Mouse (Mus musculus): ENCODE measurements around the gene Ralbp1. TPM values are rescaled to one million over a fixed set of nuclear protein-coding genes. Genes with fewer than 3 reads are reported as not detected.
A peak's percentile ranks its signal among the peaks of the same experiment; 100 is the strongest.

Gene Ralbp1
- polyA plus RNA-seq, 1 experiment = 29.8 TPM

- Histone ChIP-seq H3K4me1 (ENCODE audit: control insufficient read depth, insufficient read depth, low read length) (no peaks in the 10 kb centered on the region), H3K27ac (ENCODE audit: insufficient read depth, low read depth, low read length) (no peak overlapping the region), H3K4me3 (ENCODE audit: insufficient read depth, low read depth, low read length) (no peak overlapping the region), H3K36me3 (ENCODE audit: control insufficient read depth, insufficient read depth, low read length) (no peaks in the 10 kb centered on the region), H3K27me3 (replicated peaks; ENCODE audit: control insufficient read depth, insufficient read depth, low read length) (no peaks in the 10 kb centered on the region)
- 77% methylated on average over 4 of the region's 4 CpGs for WGBS
- TF ChIP-seq CTCF (conservative IDR thresholded peaks at IDR 0.05; ENCODE audit: insufficient read depth, insufficient read length, low read depth, low read length) (no peak), POLR2A (IDR thresholded peaks at IDR 0.05; ENCODE audit: low read depth, low read length) (no peak)
- DNase-seq = no peak
These were observed 41.5 kb upstream of the Ralbp1 start for GRCm38 (mm10) chr17:65927077-65927476.

- 55% methylated on average over 5 of the region's 5 CpGs for WGBS
- Histone ChIP-seq H3K4me3 (ENCODE audit: insufficient read depth, low read depth, low read length) (no peak overlapping the region), H3K4me1 (ENCODE audit: control insufficient read depth, insufficient read depth, low read length) (no peaks in the 10 kb centered on the region), H3K27me3 (replicated peaks; ENCODE audit: control insufficient read depth, insufficient read depth, low read length) (no peaks in the 10 kb centered on the region), H3K27ac (ENCODE audit: insufficient read depth, low read depth, low read length) (no peak overlapping the region), H3K36me3 (ENCODE audit: control insufficient read depth, insufficient read depth, low read length) (no peaks in the 10 kb centered on the region; the same call in 1 of the 2 replicates)
- TF ChIP-seq CTCF (conservative IDR thresholded peaks at IDR 0.05; ENCODE audit: insufficient read depth, insufficient read length, low read depth, low read length) = no peak
- DNase-seq = no peak
These were observed 38.6 kb upstream of the Ralbp1 start for GRCm38 (mm10) chr17:65924218-65924617.

- H3K27ac ChIP-seq (ENCODE audit: insufficient read depth, low read depth, low read length) = no peak overlapping the region
- H3K4me1 ChIP-seq (ENCODE audit: control insufficient read depth, insufficient read depth, low read length) = no peaks in the 10 kb centered on the region
- TF ChIP-seq CTCF (conservative IDR thresholded peaks at IDR 0.05; ENCODE audit: insufficient read depth, insufficient read length, low read depth, low read length) = no peak
- WGBS = 94% methylated on average over 6 of the region's 6 CpGs
- H3K36me3 ChIP-seq (ENCODE audit: control insufficient read depth, insufficient read depth, low read length) = no peaks in the 10 kb centered on the region; the same call in 1 of the 2 replicates
- DNase-seq = no peak
- H3K27me3 ChIP-seq (replicated peaks; ENCODE audit: control insufficient read depth, insufficient read depth, low read length) = no peaks in the 10 kb centered on the region
- H3K4me3 ChIP-seq (ENCODE audit: insufficient read depth, low read depth, low read length) = no peak overlapping the region
These were observed 36.4 kb upstream of the Ralbp1 start for GRCm38 (mm10) chr17:65921975-65922374.

- DNase-seq = no peak
- no peak overlapping the region for H3K27ac ChIP-seq (ENCODE audit: insufficient read depth, low read depth, low read length)
- H3K36me3 ChIP-seq (ENCODE audit: control insufficient read depth, insufficient read depth, low read length) = no peaks in the 10 kb centered on the region; the same call in 1 of the 2 replicates
- TF ChIP-seq CTCF (conservative IDR thresholded peaks at IDR 0.05; ENCODE audit: insufficient read depth, insufficient read length, low read depth, low read length) (no peak), POLR2A (IDR thresholded peaks at IDR 0.05; ENCODE audit: low read depth, low read length) (no peak)
- no peaks in the 10 kb centered on the region for H3K27me3 ChIP-seq (replicated peaks; ENCODE audit: control insufficient read depth, insufficient read depth, low read length)
- WGBS = 87% methylated on average over 3 of the region's 3 CpGs
- H3K4me1 ChIP-seq (ENCODE audit: control insufficient read depth, insufficient read depth, low read length) = no peaks in the 10 kb centered on the region
- no peak overlapping the region for H3K4me3 ChIP-seq (ENCODE audit: insufficient read depth, low read depth, low read length)
These were observed 33.6 kb upstream of the Ralbp1 start for GRCm38 (mm10) chr17:65919235-65919634.

GRCm38 (mm10) chr17:65916135-65916668, 30.6 kb upstream of the Ralbp1 start:
- 15% methylated on average over 8 of the region's 8 CpGs for WGBS
- TF ChIP-seq CTCF (conservative IDR thresholded peaks at IDR 0.05; ENCODE audit: insufficient read depth, insufficient read length, low read depth, low read length) (no peak), POLR2A (IDR thresholded peaks at IDR 0.05; ENCODE audit: low read depth, low read length) (no peak)
- no peak overlapping the region for H3K4me3 ChIP-seq (ENCODE audit: insufficient read depth, low read depth, low read length)
- H3K27me3 ChIP-seq (replicated peaks; ENCODE audit: control insufficient read depth, insufficient read depth, low read length) = no peaks in the 10 kb centered on the region
- H3K4me1 ChIP-seq (ENCODE audit: control insufficient read depth, insufficient read depth, low read length) = no peaks in the 10 kb centered on the region
- peak overlapping the region; percentile 28; the same call in 1 of the 2 replicates for H3K27ac ChIP-seq (ENCODE audit: insufficient read depth, low read depth, low read length)
- no peaks in the 10 kb centered on the region for H3K36me3 ChIP-seq (ENCODE audit: control insufficient read depth, insufficient read depth, low read length)
- peak; percentile 90 for DNase-seq

GRCm38 (mm10) chr17:65914083-65914482, 28.5 kb upstream of the Ralbp1 start:
- DNase-seq = no peak
- Histone ChIP-seq H3K27ac (ENCODE audit: insufficient read depth, low read depth, low read length) (no peak overlapping the region), H3K27me3 (replicated peaks; ENCODE audit: control insufficient read depth, insufficient read depth, low read length) (no peaks in the 10 kb centered on the region), H3K36me3 (ENCODE audit: control insufficient read depth, insufficient read depth, low read length) (no peaks in the 10 kb centered on the region), H3K4me3 (ENCODE audit: insufficient read depth, low read depth, low read length) (no peak overlapping the region), H3K4me1 (ENCODE audit: control insufficient read depth, insufficient read depth, low read length) (no peaks in the 10 kb centered on the region)
- TF ChIP-seq POLR2A (IDR thresholded peaks at IDR 0.05; ENCODE audit: low read depth, low read length) = no peak
- no peak for TF ChIP-seq CTCF (conservative IDR thresholded peaks at IDR 0.05; ENCODE audit: insufficient read depth, insufficient read length, low read depth, low read length)
- WGBS = 72% methylated on average over 6 of the region's 6 CpGs

GRCm38 (mm10) chr17:65912202-65912601, 26.6 kb upstream of the Ralbp1 start:
- 97% methylated on average over 2 of the region's 2 CpGs for WGBS
- Histone ChIP-seq H3K4me1 (ENCODE audit: control insufficient read depth, insufficient read depth, low read length) (no peaks in the 10 kb centered on the region; the same call in 1 of the 2 replicates), H3K36me3 (ENCODE audit: control insufficient read depth, insufficient read depth, low read length) (no peaks in the 10 kb centered on the region), H3K27ac (ENCODE audit: insufficient read depth, low read depth, low read length) (no peak overlapping the region), H3K4me3 (ENCODE audit: insufficient read depth, low read depth, low read length) (no peak overlapping the region), H3K27me3 (replicated peaks; ENCODE audit: control insufficient read depth, insufficient read depth, low read length) (no peaks in the 10 kb centered on the region)
- DNase-seq = no peak
- TF ChIP-seq CTCF (conservative IDR thresholded peaks at IDR 0.05; ENCODE audit: insufficient read depth, insufficient read length, low read depth, low read length) (no peak), POLR2A (IDR thresholded peaks at IDR 0.05; ENCODE audit: low read depth, low read length) (no peak)

All from kidney, adult 2 months (tissue).